Mouse (Mus musculus): Measurements from ENCODE around the gene Chchd6.

The Chchd6 gene

DNA sequence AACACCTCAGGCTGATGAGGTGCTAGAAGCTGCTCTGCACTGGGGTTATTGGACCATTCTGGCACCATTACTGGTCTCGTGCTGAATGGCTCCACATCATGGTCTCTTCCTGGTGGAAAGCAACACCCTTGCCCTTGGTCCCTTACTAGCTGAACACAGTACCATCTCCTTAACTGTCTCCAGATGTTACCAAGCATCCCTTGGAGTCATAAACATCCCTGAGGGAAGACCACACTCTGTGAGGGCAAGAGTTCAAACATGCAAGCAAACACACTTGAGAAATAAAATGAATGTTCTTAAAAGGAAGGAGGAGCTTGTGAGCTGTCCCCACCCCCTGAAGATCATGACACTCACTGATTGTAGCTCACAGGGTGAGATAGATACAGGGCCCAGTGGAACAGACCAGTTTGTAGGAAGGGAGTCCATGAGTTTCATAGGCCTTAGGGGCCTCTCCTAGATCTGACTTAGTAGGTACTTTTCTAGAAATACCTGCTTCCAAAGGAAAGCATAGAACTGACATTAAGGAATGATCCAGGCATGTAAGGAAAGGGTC, 139.0 kb downstream of the Chchd6 start:
- no peak for DNase-seq (ENCODE audit: extremely low spot score, low read depth, low spot score)

- no peak for DNase-seq (ENCODE audit: extremely low spot score, low read depth, low spot score)
Observed at GRCm38 (mm10) chr6:89455523-89456000, 139.9 kb downstream of the Chchd6 start.

GRCm38 (mm10) chr6:89454437-89454836, 141.0 kb downstream of the Chchd6 start:
- no peak for DNase-seq (ENCODE audit: extremely low spot score, low read depth, low spot score)

DNA sequence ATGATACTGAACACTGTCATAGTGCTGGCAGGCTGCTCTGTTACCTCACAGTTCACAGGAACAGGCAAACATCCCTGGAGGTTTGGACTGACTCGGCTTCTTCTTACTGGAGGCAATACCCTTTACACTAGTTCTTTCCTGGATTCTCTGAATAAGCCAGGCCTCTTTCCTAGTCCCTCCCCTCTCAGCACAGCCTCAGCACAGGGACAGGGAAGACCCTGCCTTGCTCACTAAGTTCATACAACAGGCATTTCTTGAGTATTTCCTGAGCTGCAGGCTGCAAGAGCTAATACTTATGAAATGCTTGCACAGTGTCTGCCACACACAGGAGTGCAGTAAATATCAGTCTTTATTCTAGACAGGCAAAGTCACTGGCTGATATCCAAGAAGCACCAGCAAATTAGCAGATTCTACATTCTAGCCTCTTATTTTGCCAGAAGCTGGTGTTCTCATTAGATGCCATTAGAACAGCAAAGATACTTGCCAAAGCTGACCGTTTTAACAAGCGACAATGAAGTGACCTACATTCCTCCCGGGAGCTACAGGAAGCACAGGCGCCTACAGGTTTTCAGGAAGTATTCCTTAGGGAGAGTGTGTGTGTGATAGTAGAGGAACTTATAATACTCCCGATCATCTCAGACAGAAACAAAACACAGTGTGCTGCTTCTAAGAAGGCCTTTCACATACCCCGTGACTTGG, 142.3 kb downstream of the Chchd6 start:
- DNase-seq (ENCODE audit: extremely low spot score, low read depth, low spot score), result no peak

GRCm38 (mm10) chr6:89452356-89452755, 143.1 kb downstream of the Chchd6 start:
- no peak for DNase-seq (ENCODE audit: extremely low spot score, low read depth, low spot score)

- no peak for DNase-seq (ENCODE audit: extremely low spot score, low read depth, low spot score)
Observed at GRCm38 (mm10) chr6:89448736-89449135, 146.7 kb downstream of the Chchd6 start.

DNA sequence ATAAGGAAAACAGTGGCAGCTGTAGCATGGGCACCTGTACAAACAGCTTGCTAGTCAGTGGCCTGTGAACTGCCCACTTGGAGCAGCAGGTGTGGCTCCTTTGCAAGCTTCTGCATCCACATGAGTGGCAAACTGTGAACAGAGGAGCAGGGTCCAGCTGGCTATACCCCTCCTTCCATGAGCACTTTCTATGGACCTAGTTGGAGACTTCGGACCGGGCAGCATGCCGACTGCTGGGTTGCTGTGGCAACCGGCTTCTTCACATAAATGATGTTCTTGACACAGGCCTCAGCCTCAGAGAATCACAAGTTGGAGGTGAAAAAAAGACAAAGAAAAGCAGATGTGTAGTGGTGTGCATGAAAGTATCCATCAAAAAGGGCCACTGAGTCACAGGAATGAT, 154.8 kb downstream of the Chchd6 start:
- no peak for DNase-seq (ENCODE audit: extremely low spot score, low read depth, low spot score)

DNA sequence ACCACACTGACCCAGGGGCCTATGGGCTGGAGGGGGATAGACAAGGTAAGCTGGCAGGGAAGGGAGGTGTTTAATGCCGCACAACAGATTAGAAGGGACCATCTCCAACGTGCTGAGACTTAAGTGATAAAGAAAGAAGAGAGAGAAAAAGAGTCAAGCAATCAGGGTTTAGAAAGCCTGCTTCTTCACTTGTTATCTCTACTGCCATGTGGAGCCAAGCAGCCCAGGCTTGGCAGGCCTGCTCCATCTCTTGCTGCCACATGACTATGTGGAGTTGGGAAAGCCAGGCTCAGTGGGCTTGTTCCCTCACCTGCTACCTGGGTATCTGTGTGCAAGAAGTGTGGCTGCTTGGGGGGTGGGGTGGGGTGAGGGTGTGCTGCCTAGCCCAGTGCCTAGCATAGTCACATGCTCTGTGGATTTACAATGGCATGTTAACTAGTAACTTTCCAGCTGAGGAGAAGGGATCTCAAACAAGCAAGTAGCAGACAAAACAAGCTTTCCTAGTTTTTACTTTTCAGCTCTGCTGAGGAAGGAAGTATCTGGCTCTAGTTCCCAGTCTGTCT, 163.5 kb downstream of the Chchd6 start:
- no peak for DNase-seq (ENCODE audit: extremely low spot score, low read depth, low spot score)

- DNase-seq (ENCODE audit: extremely low spot score, low read depth, low spot score), result no peak
Observed at GRCm38 (mm10) chr6:89430749-89431148, 164.7 kb downstream of the Chchd6 start.

- no peak for DNase-seq (ENCODE audit: extremely low spot score, low read depth, low spot score)
Observed at GRCm38 (mm10) chr6:89428661-89429375, 166.6 kb downstream of the Chchd6 start.

GRCm38 (mm10) chr6:89424461-89424860, 171.0 kb downstream of the Chchd6 start:
- no peak for DNase-seq (ENCODE audit: extremely low spot score, low read depth, low spot score)

GRCm38 (mm10) chr6:89422621-89423020, 172.8 kb downstream of the Chchd6 start:
- no peak for DNase-seq (ENCODE audit: extremely low spot score, low read depth, low spot score)

DNA sequence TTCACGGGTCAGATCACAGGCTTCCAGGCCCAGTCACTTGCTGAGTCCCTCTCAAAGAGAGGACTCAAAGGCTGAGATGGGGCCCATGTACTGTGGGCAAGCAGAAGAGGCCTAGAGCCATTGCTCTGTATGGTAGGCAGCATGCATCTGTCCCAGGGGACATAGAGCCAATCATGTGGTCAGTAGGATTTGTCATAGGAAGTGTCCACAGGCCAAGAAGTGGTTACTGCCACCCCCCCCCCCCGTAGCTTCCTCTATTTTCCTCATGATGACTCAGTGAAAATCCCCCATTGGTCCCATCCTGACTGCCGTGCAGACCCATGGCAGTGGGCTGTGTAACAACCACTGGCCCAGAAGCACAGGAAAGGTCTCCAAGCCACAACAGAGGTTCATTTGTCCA, 173.5 kb downstream of the Chchd6 start:
- DNase-seq (ENCODE audit: extremely low spot score, low read depth, low spot score), result no peak

DNA sequence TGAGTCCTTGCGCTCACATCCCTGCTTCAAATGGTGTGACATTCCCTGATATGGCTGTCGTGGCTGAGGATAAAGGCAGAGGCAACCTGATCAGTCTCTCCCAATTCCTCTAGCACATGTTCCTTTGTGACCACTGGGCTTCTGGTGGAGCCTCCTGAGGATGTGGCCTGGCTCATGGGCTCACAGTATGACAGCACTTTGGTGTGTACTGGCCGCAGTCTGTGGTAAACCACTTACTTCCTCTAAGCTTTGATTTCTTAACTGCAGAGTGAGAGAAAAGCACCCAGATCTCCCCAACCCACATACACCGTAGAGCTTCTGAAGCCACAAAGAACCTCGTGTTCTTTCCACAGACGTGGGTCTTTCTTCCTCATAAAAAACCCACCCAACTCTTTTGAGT, 173.9 kb downstream of the Chchd6 start:
- no peak for DNase-seq (ENCODE audit: extremely low spot score, low read depth, low spot score)

GRCm38 (mm10) chr6:89420756-89421155, 174.7 kb downstream of the Chchd6 start:
- no peak for DNase-seq (ENCODE audit: extremely low spot score, low read depth, low spot score)

- no peak for DNase-seq (ENCODE audit: extremely low spot score, low read depth, low spot score)
Observed at GRCm38 (mm10) chr6:89420110-89420509, 175.3 kb downstream of the Chchd6 start.

- no peak for DNase-seq (ENCODE audit: extremely low spot score, low read depth, low spot score)
Observed at GRCm38 (mm10) chr6:89419066-89419815, 176.2 kb downstream of the Chchd6 start.

DNA sequence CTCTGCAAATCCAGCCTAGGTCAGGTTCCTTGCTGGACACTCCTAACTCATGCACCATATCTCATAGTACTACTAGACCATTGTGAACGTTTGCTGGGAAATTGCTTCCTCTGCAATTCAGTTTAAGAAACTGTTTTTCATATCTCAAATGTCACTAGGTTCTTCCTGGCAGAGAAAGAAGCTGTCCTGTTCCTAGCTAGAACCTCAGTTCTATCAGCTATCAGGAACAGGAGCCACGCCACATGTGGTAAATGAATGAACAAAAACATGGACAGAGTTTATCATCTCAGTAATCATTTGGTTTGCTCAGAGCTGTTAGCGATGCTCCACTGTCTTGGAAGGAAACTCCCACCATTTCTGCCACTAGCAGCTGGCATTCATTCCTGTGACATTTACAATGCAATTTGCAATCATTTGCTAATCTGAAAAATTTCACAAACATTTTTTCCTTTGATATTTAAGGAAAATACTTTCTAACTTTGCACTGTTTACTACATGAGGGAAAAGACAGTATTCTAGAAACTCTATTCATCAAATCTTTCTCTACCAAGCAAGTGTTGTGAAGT, 179.3 kb downstream of the Chchd6 start:
- no peak for DNase-seq (ENCODE audit: extremely low spot score, low read depth, low spot score)

DNA sequence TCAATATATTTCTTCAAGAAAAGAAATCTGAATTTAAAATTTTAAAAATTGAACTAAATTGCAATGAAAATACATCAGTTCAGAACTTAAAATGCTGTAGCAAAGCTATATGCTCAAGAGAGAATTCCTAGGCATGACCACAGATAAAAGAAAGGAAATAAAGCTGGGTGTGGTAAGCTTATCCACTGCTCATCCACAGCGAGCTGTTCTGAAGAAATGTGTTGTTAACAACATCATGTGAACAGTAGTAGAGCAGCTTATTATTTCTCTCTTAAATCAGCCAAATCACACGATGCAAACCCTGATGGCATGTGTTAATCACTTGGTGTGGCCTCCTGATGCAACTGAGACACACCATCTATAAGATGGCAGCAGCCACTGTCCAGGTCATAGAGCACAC, 180.4 kb downstream of the Chchd6 start:
- DNase-seq (ENCODE audit: extremely low spot score, low read depth, low spot score), result no peak

DNA sequence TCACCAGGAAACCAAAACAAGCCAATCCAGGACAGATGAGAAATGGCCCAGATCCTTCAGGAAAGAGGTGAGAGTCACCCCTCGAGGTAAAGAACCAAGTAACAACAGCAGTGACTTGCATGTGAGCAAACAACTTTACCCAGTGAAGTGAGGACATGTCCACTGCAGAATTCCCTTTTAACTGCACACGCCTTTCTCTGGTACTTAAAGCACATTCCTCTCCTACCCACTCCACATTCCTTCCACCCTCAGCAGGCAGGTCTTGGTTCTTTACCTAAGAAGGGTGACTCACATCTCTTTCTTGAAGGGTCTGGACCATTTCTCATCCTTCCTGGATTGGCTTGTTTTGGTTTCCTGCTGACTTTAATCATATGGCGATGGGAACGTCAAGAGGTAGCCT, 181.3 kb downstream of the Chchd6 start:
- DNase-seq (ENCODE audit: extremely low spot score, low read depth, low spot score), result no peak

DNA sequence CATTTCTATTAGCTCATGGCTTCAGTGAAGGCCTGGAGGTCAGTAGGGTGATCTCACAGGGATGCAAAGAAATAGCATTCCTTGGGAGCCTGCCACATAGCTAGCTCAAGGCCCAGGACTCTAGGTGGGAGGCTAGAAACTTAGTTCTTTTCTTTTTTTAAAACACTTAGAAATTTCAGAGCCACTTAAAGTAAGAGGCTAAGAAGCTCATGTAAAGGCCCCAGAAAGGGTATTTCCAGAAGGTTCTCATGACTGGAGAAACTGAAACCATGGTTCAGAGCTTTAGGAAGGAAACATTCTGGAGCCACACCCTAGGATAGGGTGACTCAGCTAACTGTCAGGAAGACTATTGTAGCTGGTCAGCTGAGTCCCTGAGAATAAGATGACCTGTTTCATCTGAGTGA, 182.0 kb downstream of the Chchd6 start:
- DNase-seq (ENCODE audit: extremely low spot score, low read depth, low spot score), result no peak

All from hindlimb bud, embryonic 11.5 days (tissue).